Comparison of ENCODE assay signal across 8 mouse cellular contexts in genomic region chr7:145025186-145026013, GRCm38 (mm10).
DNase-seq lines count a peak whose midpoint lies in the region; ATAC-seq lines count a peak whose summit lies in the region.

No protein-coding gene starts in this region.

- H3K36me3 ChIP-seq in heart, embryonic 12.5 days: no peaks in the 10 kb centered on the region

- H3K9me3 ChIP-seq in heart, embryonic 12.5 days (replicated peaks): no peaks in the 10 kb centered on the region

- ATAC-seq in heart, embryonic 12.5 days (ENCODE audit: insufficient number of reproducible peaks, low FRiP score): peak; percentile 85

- no peaks in the 10 kb centered on the region for H3K27me3 ChIP-seq in heart, embryonic 12.5 days (replicated peaks)

- no peak overlapping the region for H3K9ac ChIP-seq in heart, embryonic 12.5 days

- peak; percentile 63 to 75 for DNase-seq in adrenal gland, adult (ENCODE audit: inconsistent age in 2 of 2, low spot score in 1 of 2)
- no peak for DNase-seq in adrenal gland, adult 18-20 months (ENCODE audit: low spot score in 2 of 2)
- peak; percentile 69 for DNase-seq in kidney, postnatal 14 days
- peak; percentile 81 for DNase-seq in lung, postnatal 36 days
- no peak for DNase-seq in T-cell, adult 2 months (ENCODE audit: low spot score)
- DNase-seq in cerebellum, postnatal 10 days: no peak
- no peak for DNase-seq in urinary bladder, postnatal 10 days (ENCODE audit: low spot score)

- 17% methylated on average over 6 of the region's 6 CpGs for WGBS in heart, embryonic 12.5 days

- no peak overlapping the region for H3K4me2 ChIP-seq in heart, embryonic 12.5 days

- H3K4me3 ChIP-seq in heart, embryonic 12.5 days: no peak overlapping the region

- H3K27ac ChIP-seq in heart, embryonic 12.5 days (ENCODE audit: poor library complexity, severe bottlenecking): peak overlapping the region; percentile 55

- H3K4me1 ChIP-seq in heart, embryonic 12.5 days (replicated peaks): peaks cover 27% of the 10 kb centered on the region

Comparison
In these comparisons a context has a peak if more than half of its experiments do, and no peak if none do; other contexts are left out.
1. DNase-seq: peak in adrenal gland, adult (2 of 2), kidney, postnatal 14 days (single experiment) and lung, postnatal 36 days (single experiment); none in adrenal gland, adult 18-20 months (0 of 2), T-cell, adult 2 months (single experiment), cerebellum, postnatal 10 days (0 of 2) and urinary bladder, postnatal 10 days (single experiment).